Mouse (Mus musculus) midbrain, embryonic 12.5 days (tissue): ENCODE measurements at regions not wholly inside any gene's neighbourhood (a gene's known extent, or its start where the extent isn't known, plus 50 kb on each side); places are given as distances from the start of the nearest gene placed in this dataset.

Experiments used
- ATAC-seq: fragments of 200-750 bp; cut with Nextera tagmentation; 2 replicates; pipeline ENCODE4 v1.8.0; 2017; ENCODE audit warnings: low read depth, moderate TSS enrichment, moderate library complexity; ENCODE audit not compliant: low FRiP score
- H3K27ac ChIP-seq: fragments of 300-500 bp; sonication (generic); replicated peaks from 2 replicates; pipeline ENCODE4 v1.5.1; 2016; ENCODE audit warnings: mild to moderate bottlenecking
- H3K27me3 ChIP-seq: fragments of 300-500 bp; sonication (generic); 2 replicates; pipeline ENCODE4 v1.6.1; 2016; ENCODE audit warnings: mild to moderate bottlenecking
- H3K36me3 ChIP-seq: fragments of 300-500 bp; sonication (generic); 2 replicates; pipeline ENCODE4 v1.6.1; 2016
- H3K4me1 ChIP-seq: fragments of 300-500 bp; sonication (generic); 2 replicates; pipeline ENCODE4 v1.6.1; 2016
- H3K4me2 ChIP-seq: fragments of 300-500 bp; sonication (generic); replicated peaks from 2 replicates; pipeline ENCODE4 v1.6.1; 2016; ENCODE audit warnings: mild to moderate bottlenecking, moderate library complexity
- H3K4me3 ChIP-seq: fragments of 300-500 bp; sonication (generic); 2 replicates; pipeline ENCODE4 v1.5.1; 2016; ENCODE audit warnings: mild to moderate bottlenecking
- H3K9ac ChIP-seq: fragments of 300-500 bp; sonication (generic); replicated peaks from 2 replicates; pipeline ENCODE4 v1.6.1; 2016; ENCODE audit warnings: mild to moderate bottlenecking, moderate library complexity
- H3K9me3 ChIP-seq: fragments of 300-500 bp; sonication (generic); 2 replicates; pipeline ENCODE4 v1.6.1; 2016; ENCODE audit warnings: mild to moderate bottlenecking
- WGBS: fragments of 180-500 bp; shearing (Covaris S2); methylation state at CpG from one replicate; pipeline ENCODE4 v1.1.7; 2016; 5-methylcytosine and 5-hydroxymethylcytosine counted together

DNA sequence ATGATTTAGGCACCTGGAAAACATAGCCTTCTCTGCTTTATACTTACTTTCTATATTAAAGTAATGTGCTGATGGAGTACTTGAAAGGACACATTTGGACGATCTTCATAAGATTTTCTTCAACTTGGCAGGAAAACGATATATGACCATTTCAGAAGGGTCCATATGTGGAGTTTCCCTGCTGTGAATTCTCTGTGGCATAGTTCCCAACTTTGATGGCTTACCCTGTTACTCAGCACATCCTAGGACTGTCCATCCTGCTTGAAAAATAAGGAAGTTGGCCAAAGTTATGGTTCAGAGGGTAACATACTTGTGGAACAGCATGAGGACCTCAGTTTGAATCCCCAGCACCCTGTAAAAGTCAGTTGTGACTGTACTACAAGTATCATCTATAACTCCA lies 109.2 kb upstream of the Pbx1 start:
- Histone ChIP-seq H3K4me3 (no peak overlapping the region), H3K9ac (no peak overlapping the region), H3K9me3 (no peaks in the 10 kb centered on the region), H3K4me2 (no peak overlapping the region), H3K27ac (no peak overlapping the region), H3K36me3 (no peaks in the 10 kb centered on the region), H3K27me3 (no peaks in the 10 kb centered on the region), H3K4me1 (peaks cover 4% of the 10 kb centered on the region; the same call in 1 of the 2 replicates)
- ATAC-seq: no peak
- 90% methylated on average over 2 of the region's 2 CpGs for WGBS

DNA sequence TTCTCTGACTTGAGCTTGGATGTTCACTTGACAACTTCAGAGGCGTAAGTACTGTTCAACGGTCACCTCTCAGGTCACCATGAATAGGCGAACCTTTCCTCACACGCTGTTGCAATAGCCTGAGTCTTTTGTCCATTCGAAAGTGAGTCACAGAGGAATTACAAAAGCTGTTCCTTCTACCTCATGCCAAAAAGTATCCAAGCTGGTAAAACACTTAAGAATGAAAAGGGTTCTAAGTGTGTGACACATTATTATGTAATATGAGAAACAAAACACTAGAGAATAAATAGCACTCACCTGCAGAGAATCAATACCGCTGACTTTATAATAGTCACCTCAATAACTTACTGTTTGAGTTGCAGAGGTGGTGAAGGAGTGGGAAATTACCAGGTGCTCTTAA lies 86.0 kb upstream of the Pbx1 start:
- Histone ChIP-seq H3K9ac (no peak overlapping the region), H3K36me3 (no peaks in the 10 kb centered on the region), H3K27ac (no peak overlapping the region), H3K27me3 (no peaks in the 10 kb centered on the region), H3K4me3 (no peak overlapping the region), H3K9me3 (no peaks in the 10 kb centered on the region), H3K4me2 (no peak overlapping the region), H3K4me1 (no peaks in the 10 kb centered on the region)
- no peak for ATAC-seq
- 88% methylated on average over 6 of the region's 6 CpGs for WGBS

DNA sequence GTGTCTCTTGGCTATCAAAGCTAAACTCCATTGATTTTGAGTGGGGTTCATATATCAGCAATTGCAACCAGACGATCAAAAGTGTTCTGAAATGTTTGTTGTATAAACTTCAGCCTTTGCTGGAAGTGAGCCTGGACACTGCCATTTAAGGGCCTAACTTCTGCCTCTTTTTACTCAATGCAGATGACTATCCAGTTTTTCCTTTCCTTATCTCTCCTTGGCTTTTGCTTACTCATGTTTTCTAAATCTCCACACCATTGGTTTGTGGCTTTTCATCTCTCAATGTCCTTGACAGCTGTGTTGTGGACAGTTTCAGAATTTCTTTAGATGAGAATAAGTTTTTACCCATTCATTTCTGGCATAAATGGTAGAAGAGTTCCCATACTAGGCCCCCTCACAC lies 74.3 kb upstream of the Pbx1 start:
- Histone ChIP-seq H3K27ac (no peak overlapping the region), H3K9me3 (no peaks in the 10 kb centered on the region), H3K36me3 (no peaks in the 10 kb centered on the region), H3K9ac (no peak overlapping the region), H3K4me2 (no peak overlapping the region), H3K27me3 (no peaks in the 10 kb centered on the region), H3K4me3 (no peak overlapping the region), H3K4me1 (peaks cover 11% of the 10 kb centered on the region)
- ATAC-seq: no peak
- WGBS: 94% methylated on average over 1 of the region's 1 CpGs

DNA sequence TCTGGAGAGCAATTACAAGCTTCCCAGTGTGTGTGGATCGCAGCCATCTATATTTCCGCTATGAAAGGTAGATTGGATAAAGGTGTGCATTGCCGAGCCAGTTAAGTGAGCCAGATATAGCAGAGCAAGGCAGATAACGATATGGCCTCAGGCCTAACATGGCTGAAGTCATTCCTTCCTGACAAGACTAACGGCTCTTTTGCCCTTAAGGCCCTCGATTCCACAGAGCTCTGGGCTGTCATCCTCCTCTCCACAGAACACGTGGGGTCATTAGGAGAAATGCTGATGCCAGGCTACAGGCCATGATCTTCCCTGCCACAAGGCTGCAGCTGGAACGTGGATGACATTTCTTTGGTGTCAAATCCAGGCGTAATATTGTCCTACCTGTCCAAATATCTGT lies 72.7 kb upstream of the Pbx1 start:
- Histone ChIP-seq H3K27me3 (no peaks in the 10 kb centered on the region), H3K9ac (no peak overlapping the region), H3K9me3 (no peaks in the 10 kb centered on the region), H3K4me3 (no peak overlapping the region), H3K27ac (no peak overlapping the region), H3K4me1 (peaks cover 11% of the 10 kb centered on the region), H3K36me3 (no peaks in the 10 kb centered on the region), H3K4me2 (no peak overlapping the region)
- 82% methylated on average over 9 of the region's 9 CpGs for WGBS
- no peak for ATAC-seq

DNA sequence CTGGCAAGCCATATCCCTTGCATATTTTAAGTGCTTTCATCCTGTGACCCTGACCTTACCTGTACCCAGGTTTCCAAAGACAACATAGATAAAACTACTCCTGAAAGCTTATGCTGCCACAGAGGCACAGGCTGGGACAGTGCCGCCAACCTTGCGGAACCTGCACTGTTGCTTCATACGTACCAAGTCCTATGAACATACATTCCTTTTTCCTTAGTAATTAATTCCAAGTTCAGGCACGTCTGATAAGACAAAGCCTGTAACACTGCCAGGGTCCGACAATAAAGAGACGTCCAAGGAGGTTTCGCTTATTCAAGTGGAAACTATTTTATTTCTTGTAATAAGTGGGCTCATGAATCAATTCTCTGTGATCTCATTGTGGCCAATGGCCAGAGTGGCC lies 70.2 kb upstream of the Pbx1 start:
- no peaks in the 10 kb centered on the region for H3K36me3 ChIP-seq
- no peaks in the 10 kb centered on the region for H3K9me3 ChIP-seq
- WGBS: 46% methylated on average over 7 of the region's 7 CpGs
- ATAC-seq: no peak
- H3K27me3 ChIP-seq: no peaks in the 10 kb centered on the region
- no peak overlapping the region for H3K9ac ChIP-seq
- no peak overlapping the region for H3K4me3 ChIP-seq
- H3K27ac ChIP-seq: no peak overlapping the region
- H3K4me1 ChIP-seq: peaks cover 5% of the 10 kb centered on the region
- no peak overlapping the region for H3K4me2 ChIP-seq

DNA sequence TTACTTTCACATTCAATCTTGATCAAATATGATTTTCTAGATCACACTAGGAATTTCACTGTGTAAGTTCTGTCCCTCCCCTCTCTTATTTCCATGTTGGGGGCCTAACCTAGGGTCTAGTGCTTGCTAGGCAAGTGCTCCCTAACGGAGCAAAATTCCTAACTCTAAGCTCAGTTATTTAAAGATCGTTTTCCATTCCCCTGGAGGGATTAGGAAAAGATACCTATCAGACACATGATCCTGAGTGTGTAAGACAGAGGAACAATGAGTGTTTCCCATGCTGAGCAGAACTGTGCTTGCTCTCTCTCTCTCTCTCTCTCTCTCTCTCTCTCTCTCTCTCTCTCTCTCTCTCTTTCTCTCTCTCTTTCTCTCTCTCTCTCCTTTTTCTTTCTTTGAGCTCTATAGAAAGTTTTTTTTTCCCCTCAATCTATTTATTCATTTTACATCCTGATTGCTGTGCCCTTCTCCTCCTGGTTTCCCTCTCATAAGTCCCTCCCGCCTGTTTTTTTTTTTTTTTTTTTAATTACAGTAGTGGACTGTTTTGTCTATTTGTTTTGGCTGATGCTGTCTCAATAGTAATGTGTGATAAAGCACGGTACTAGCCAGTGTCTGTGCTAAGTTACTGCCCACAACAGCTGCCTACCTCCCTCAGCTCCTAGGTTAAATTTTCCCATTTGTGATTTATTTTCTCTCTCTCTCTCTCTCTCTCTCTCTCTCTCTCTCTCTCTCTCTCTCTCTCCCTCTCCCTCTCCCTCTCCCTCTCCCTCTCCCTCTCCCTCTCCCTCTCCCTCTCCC lies 69.5 kb upstream of the Pbx1 start:
- no peak for ATAC-seq

DNA sequence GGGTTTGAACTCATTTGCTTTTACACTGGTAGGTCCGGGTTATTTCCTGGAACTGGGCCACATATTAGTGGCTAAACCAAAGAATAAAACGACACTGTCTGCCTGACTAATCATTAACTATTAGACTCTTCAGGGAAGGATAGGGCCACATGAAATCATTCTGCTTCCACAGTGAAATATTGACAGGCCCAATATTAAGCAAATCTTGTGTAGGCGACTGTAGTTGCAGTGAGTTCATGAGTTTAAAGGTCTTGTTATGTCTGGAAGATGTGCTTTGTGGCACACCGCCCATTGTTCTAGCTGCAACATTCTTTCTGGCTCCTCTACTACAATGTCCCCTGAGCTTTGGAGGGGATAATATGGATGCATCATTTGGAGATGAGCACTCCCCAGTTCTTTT lies 65.7 kb upstream of the Pbx1 start:
- H3K4me2 ChIP-seq: no peak overlapping the region
- no peak overlapping the region for H3K9ac ChIP-seq
- H3K27me3 ChIP-seq: no peaks in the 10 kb centered on the region
- ATAC-seq: no peak
- peaks cover 10% of the 10 kb centered on the region for H3K4me1 ChIP-seq
- no peak overlapping the region for H3K4me3 ChIP-seq
- no peaks in the 10 kb centered on the region for H3K9me3 ChIP-seq
- 87% methylated on average over 4 of the region's 4 CpGs for WGBS
- H3K27ac ChIP-seq: no peak overlapping the region
- no peaks in the 10 kb centered on the region for H3K36me3 ChIP-seq

More for the DNA sequence above, 69.5 kb upstream of the Pbx1 start:
- WGBS: 43% methylated on average over 4 of the region's 4 CpGs
- no peak overlapping the region for H3K4me2 ChIP-seq
- H3K27ac ChIP-seq: no peak overlapping the region
- no peaks in the 10 kb centered on the region for H3K27me3 ChIP-seq
- H3K9ac ChIP-seq: no peak overlapping the region
- no peaks in the 10 kb centered on the region for H3K9me3 ChIP-seq
- H3K4me1 ChIP-seq: peaks cover 5% of the 10 kb centered on the region
- H3K4me3 ChIP-seq: no peak overlapping the region
- H3K36me3 ChIP-seq: no peaks in the 10 kb centered on the region

DNA sequence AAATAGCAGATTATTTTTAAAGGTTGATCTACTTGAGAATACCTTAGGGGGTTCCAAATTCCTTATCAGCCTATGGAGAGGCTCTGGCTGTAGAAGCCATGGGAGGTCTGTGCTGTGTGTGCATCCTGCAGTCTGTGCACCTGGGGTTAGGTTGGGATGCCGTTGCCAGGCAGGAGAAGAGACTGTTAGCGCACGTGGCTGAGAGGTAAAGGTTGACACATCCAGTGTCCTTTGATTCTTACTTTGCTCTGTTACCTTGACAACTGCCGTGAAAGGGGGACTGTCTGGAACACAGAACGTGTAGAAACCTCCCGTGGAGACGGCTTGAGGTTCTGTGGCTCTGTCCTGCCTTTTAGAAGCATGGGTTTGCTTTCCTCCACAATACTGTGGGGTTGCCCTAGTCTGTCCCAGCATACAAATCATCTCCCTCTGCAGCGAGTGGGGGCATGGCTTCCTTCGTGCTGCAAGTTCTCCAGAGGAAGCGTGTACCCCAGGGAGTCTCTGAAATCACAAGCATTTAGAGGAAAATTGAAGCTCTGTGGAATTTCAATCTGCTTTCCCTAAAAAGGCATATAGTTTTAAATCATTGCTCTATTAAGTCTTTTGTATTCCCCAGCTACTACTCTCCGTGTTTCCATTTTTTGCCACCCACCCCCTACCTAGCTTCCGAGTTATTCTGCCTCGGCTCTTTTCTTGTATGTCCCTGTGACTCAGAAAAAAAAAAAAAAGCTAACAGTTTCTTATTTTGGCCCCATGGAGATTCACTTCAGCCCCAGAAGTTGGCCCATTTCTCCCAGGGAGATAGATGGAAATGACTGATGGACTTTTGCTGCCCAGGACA lies 63.8 kb upstream of the Pbx1 start:
- Histone ChIP-seq H3K4me2 (no peak overlapping the region), H3K9me3 (no peaks in the 10 kb centered on the region), H3K9ac (no peak overlapping the region), H3K4me1 (peaks cover 4% of the 10 kb centered on the region; the same call in 1 of the 2 replicates), H3K27ac (no peak overlapping the region), H3K27me3 (no peaks in the 10 kb centered on the region), H3K36me3 (no peaks in the 10 kb centered on the region), H3K4me3 (no peak overlapping the region)
- no peak for ATAC-seq
- 51% methylated on average over 13 of the region's 13 CpGs for WGBS

DNA sequence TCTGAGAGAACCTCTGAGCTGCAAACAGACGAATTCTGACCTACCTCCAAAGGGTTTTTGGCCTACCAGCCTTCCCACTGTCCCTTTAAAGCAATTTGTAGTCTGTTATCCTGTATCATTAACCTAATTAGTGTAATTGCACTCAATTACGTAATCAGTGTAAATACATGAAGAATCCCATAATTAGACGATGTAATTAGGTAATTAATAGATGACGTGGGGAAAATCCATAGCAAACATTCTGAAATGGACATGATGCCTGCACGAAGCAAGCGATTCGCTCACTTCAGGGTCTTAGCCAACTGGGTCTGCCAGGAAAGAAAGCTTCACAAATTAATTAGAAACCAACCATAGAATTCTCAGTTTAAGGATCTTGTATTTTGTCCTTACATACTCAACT lies 55.4 kb upstream of the Pbx1 start:
- Histone ChIP-seq H3K4me1 (no peaks in the 10 kb centered on the region), H3K27ac (no peak overlapping the region), H3K9ac (no peak overlapping the region), H3K4me2 (no peak overlapping the region), H3K36me3 (no peaks in the 10 kb centered on the region), H3K4me3 (no peak overlapping the region), H3K27me3 (0 out of 2 replicates have a peak, but pooled peaks cover 3% of the 10 kb centered on the region), H3K9me3 (no peaks in the 10 kb centered on the region)
- 75% methylated on average over 7 of the region's 7 CpGs for WGBS
- ATAC-seq: no peak

DNA sequence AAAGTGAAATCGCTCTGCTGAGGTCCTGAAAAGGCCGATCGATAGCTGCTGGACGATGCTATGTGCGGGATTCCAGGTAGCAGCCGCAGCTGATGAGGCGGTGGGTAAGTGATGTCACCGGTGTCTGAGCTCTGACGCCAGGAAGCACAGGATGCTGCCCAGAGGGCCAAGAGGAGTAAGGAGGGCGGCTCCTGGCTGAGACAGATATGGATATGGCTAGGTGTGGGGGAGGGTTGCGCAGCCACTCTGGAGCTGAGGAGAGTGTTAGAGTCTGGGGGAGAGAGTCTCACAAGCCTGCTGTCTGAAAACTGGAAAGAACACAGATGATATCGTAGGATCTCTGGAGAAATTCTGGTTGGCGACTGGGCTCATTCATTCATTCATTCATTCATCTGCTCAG lies 51.6 kb upstream of the Pbx1 start:
- Histone ChIP-seq H3K4me3 (no peak overlapping the region), H3K36me3 (no peaks in the 10 kb centered on the region), H3K9ac (no peak overlapping the region), H3K9me3 (no peaks in the 10 kb centered on the region), H3K4me1 (no peaks in the 10 kb centered on the region), H3K27ac (no peak overlapping the region), H3K4me2 (no peak overlapping the region), H3K27me3 (0 out of 2 replicates have a peak, but pooled peaks cover 3% of the 10 kb centered on the region)
- ATAC-seq: no peak
- 84% methylated on average over 13 of the region's 13 CpGs for WGBS
